Mouse (Mus musculus) embryonic fibroblast, embryonic 13.5 days (primary cell): ENCODE measurements at regions not wholly inside any gene's neighbourhood (a gene's known extent, or its start where the extent isn't known, plus 50 kb on each side); places are given as distances from the start of the nearest gene placed in this dataset.

Experiments
- H3K27ac ChIP-seq: 2 replicates; pipeline ENCODE4 v1.5.1; 2012; ENCODE audit warnings: low read length, control low read depth, inconsistent platforms; ENCODE audit not compliant: insufficient read depth
- H3K4me1 ChIP-seq: 2 replicates; pipeline ENCODE4 v1.6.1; 2011; ENCODE audit warnings: low read length; ENCODE audit not compliant: control insufficient read depth, insufficient read depth
- H3K4me3 ChIP-seq: 2 replicates; pipeline ENCODE4 v1.5.1; 2011; ENCODE audit warnings: mild to moderate bottlenecking, control low read depth, low read length; ENCODE audit not compliant: insufficient read depth
- CTCF ChIP-seq: IDR thresholded peaks from 2 replicates; pipeline ENCODE4 v1.5.1; 2011; ENCODE audit warnings: mild to moderate bottlenecking, control low read depth, low read length, moderate library complexity, borderline replicate concordance; ENCODE audit not compliant: insufficient read depth
- POLR2A ChIP-seq: IDR thresholded peaks from 2 replicates; pipeline ENCODE4 v1.6.1; 2011; ENCODE audit warnings: low read depth, mild to moderate bottlenecking, control low read depth, low read length, moderate library complexity

GRCm38 (mm10) chr10:91424786-91425185 lies 243.7 kb upstream of the Tmpo start:
- Histone ChIP-seq H3K27ac (no peak overlapping the region), H3K4me3 (no peak overlapping the region), H3K4me1 (no peaks in the 10 kb centered on the region)
- TF ChIP-seq POLR2A: no peak
- no peak for TF ChIP-seq CTCF

GRCm38 (mm10) chr10:91387255-91387654 lies 206.1 kb upstream of the Tmpo start:
- Histone ChIP-seq H3K27ac (no peak overlapping the region), H3K4me1 (no peaks in the 10 kb centered on the region)
- TF ChIP-seq CTCF (no peak), POLR2A (no peak)

DNA sequence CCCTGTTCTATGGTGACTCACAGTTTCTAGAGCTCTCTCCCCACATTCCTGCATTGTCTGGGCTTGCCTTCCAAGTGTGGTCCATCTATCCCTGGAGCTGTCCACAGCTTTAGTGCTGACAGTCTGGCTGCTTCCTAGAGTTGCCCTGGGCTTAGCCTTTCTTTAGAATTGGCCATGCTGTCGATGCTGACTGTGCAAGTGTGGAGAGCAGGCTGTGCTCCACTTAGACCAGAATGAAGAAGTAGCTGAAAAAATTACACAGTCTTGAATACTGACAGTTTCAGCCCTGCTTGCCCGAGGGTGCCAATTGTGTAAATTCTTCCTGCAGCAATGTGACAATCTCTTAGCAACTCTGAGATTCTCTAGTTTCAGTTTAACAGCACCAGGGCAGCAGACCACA lies 203.3 kb upstream of the Tmpo start:
- Histone ChIP-seq H3K4me1 (no peaks in the 10 kb centered on the region), H3K4me3 (no peak overlapping the region), H3K27ac (no peak overlapping the region)
- TF ChIP-seq CTCF (no peak), POLR2A (no peak)

More at GRCm38 (mm10) chr10:91387255-91387654, 206.1 kb upstream of the Tmpo start:
- H3K4me3 ChIP-seq: no peak overlapping the region

DNA sequence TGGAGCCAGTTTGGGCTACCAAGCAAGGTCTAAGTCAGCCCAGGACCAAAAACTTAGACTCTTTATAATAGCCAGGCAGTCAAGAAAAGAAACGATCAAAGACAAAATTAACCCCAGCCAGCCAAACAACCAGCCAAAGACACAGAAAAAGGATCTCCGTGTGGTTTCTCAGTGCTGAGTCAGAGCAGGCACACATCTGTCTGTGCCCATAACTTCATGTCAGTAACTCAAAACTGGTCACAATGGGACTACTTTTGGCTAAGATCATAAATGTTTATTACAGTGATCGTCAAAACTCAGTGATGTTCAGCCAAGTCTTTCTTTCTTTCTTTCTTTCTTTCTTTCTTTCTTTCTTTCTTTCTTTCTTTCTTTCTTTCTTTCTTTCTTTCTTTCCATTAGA lies 195.6 kb upstream of the Tmpo start:
- H3K4me1 ChIP-seq: no peaks in the 10 kb centered on the region
- TF ChIP-seq CTCF: no peak
- H3K4me3 ChIP-seq: no peak overlapping the region
- H3K27ac ChIP-seq: no peak overlapping the region

- Histone ChIP-seq H3K27ac (no peak overlapping the region), H3K4me3 (no peak overlapping the region), H3K4me1 (no peaks in the 10 kb centered on the region)
- TF ChIP-seq CTCF (no peak), POLR2A (no peak)
These were observed 186.4 kb upstream of the Tmpo start for GRCm38 (mm10) chr10:91367488-91367887.

DNA sequence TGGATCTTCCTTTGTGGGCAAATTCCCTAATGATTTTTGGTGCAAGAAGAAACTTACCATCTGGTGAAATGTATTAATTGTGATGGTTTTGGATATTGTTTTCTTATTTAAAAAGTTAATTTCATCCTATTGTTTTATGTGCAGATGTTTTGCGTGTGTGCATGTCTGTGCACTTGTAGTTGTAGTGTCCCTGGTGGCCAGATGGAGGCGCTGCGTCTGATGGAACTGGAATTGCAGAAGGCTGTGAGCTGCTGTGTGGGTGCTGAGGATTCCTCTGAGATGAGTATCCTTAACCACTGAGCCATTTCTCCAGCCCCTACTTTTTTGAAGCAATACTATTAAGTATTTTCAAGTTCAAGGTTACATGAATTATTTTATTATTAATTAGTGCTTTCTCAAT lies 181.5 kb upstream of the Tmpo start:
- Histone ChIP-seq H3K4me3 (no peak overlapping the region), H3K4me1 (no peaks in the 10 kb centered on the region), H3K27ac (no peak overlapping the region)
- TF ChIP-seq POLR2A: no peak
- no peak for TF ChIP-seq CTCF

- Histone ChIP-seq H3K4me3 (no peak overlapping the region), H3K27ac (no peak overlapping the region), H3K4me1 (no peaks in the 10 kb centered on the region)
- no peak for TF ChIP-seq POLR2A
- TF ChIP-seq CTCF: no peak
These were observed 180.5 kb upstream of the Tmpo start for GRCm38 (mm10) chr10:91361621-91362020.

- TF ChIP-seq CTCF (no peak), POLR2A (no peak)
- Histone ChIP-seq H3K4me3 (no peak overlapping the region), H3K4me1 (no peaks in the 10 kb centered on the region), H3K27ac (no peak overlapping the region)
These were observed 164.3 kb upstream of the Tmpo start for GRCm38 (mm10) chr10:91345465-91345864.

DNA sequence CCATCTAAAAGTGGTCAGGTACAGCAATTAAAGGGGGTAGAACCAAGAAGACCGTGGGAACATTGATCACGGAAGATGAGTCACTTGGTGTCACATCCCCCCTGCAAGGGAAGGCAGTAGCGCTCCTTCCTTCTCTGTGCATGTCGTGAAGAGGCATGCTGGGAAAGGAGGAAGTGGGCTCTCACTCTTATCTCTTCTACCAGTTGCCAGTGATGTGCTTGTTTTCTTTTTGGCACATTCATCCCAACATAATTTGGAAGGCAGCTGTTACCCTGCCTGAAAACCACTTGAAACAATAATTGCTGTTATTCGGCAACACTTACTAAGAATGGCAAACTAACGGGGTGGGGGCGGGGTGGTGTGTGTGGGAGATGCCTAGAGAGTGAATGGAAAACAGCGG lies 161.0 kb upstream of the Tmpo start:
- TF ChIP-seq CTCF (no peak), POLR2A (no peak)
- no peak overlapping the region for H3K4me3 ChIP-seq
- no peak overlapping the region for H3K27ac ChIP-seq
- H3K4me1 ChIP-seq: no peaks in the 10 kb centered on the region

DNA sequence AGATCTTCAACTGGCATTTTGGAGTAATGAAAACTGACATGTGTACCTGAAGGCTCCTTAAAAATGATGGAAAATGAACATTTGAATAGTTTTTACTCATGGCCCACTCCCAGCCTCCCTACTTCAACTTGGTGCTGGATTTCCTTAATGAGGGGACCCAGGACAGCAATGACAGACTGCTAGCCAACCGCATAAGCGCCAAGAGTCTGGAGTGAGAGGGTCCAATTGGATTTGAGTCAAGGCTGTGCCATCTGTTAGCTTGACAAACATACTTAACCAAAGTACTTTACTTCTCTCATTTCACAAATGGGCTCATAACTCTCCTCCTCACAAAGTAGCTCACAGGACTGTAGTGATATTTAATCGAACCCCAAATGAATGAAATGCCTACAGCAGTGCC lies 158.2 kb upstream of the Tmpo start:
- Histone ChIP-seq H3K4me1 (no peaks in the 10 kb centered on the region), H3K27ac (no peak overlapping the region), H3K4me3 (no peak overlapping the region)
- no peak for TF ChIP-seq POLR2A
- TF ChIP-seq CTCF: no peak

GRCm38 (mm10) chr10:91326661-91327312 lies 145.7 kb upstream of the Tmpo start:
- Histone ChIP-seq H3K4me3 (no peak overlapping the region), H3K27ac (no peak overlapping the region)
- TF ChIP-seq POLR2A (no peak), CTCF (no peak)

More at GRCm38 (mm10) chr10:91326661-91327312, 145.7 kb upstream of the Tmpo start:
- H3K4me1 ChIP-seq: no peaks in the 10 kb centered on the region
